Mouse (Mus musculus): ENCODE results near the gene Gsdma3. TPM values are rescaled to one million over a fixed set of nuclear protein-coding genes. Genes with fewer than 3 reads are reported as not detected.

The Gsdma3 gene
- total RNA-seq (2021): under 1 TPM; 0.49 to 0.76 TPM
- long read RNA-seq, experiment 1, partial matches to known transcripts: 0 of 1 reads
- long read RNA-seq, experiment 1, other reads (novel, unspliced or antisense): 1 of 1 reads
- long read RNA-seq, experiment 2: 0 reads

- no peak for DNase-seq (ENCODE audit: low spot score in 2 of 2)
Observed at GRCm38 (mm10) chr11:98625611-98626410, at the start of gene Gsdma3, which contains the start of gene Gm12355. Gene Gsdma3 (plus strand): TSS chr11:98626360. Gene Gm12355 (minus strand): TSS chr11:98625661.

DNA sequence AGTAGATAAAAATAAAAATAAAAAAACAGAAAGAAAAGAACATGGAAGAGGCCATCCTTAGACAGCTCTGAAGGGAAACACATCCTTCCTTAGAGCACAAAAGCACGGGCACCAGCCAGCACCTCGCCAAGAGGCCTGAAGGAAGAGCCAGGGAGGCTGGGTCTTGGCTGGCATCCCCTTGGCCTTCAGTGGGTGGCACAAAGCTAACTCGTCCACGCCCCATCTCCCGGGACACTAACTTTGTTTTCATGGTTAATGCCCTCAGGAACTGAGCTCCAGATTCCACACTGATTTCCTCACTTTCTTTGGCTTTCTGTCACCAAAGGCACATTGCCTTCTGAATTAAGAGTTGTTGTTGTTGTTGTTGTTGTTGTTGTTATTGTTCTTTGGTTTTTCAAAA is 48.4 kb upstream of the Gsdma3 start:
- DNase-seq (ENCODE audit: low spot score in 2 of 2): no peak

- no peak for DNase-seq (ENCODE audit: low spot score in 2 of 2)
Observed at GRCm38 (mm10) chr11:98580301-98581121, 45.6 kb upstream of the Gsdma3 start.

- DNase-seq (ENCODE audit: low spot score in 2 of 2): no peak
Observed at GRCm38 (mm10) chr11:98581286-98582029, 44.7 kb upstream of the Gsdma3 start.

GRCm38 (mm10) chr11:98582030-98582388 is 44.2 kb upstream of the Gsdma3 start:
- no peak for DNase-seq (ENCODE audit: low spot score in 2 of 2)

- no peak for DNase-seq (ENCODE audit: low spot score in 2 of 2)
Observed at GRCm38 (mm10) chr11:98582551-98583264, 43.5 kb upstream of the Gsdma3 start.

- no peak for DNase-seq (ENCODE audit: low spot score in 2 of 2)
Observed at GRCm38 (mm10) chr11:98583265-98583552, 43.0 kb upstream of the Gsdma3 start.

GRCm38 (mm10) chr11:98583571-98583970 is 42.6 kb upstream of the Gsdma3 start:
- no peak for DNase-seq (ENCODE audit: low spot score in 2 of 2)

- DNase-seq (ENCODE audit: low spot score in 2 of 2): no peak
Observed at GRCm38 (mm10) chr11:98584146-98584545, 42.0 kb upstream of the Gsdma3 start.

DNA sequence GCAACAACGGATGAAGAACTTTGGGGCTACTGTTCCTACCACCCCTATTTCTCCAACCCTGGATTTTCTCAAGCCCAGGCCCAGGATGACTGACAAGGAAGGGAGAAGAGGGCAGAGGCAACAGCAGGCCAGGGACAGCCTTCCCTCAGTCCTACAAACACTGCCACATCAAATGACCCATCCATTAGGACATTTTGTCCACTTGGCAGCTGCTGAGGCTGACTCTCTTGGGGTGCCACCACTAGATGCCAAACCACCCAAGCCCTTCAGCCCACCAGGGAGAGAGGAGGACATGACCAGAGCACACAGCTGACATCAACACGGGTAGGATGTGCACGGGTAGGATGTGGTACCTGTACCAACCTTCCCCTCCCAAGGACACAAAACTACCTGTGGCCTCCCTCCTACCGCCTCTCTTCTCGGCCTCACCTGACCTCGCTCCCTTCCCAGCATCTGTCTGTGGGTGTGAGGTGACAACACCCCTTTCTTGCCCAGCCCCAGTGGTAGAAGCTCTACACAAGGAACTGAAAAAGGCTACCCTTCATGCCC is 41.5 kb upstream of the Gsdma3 start:
- no peak for DNase-seq (ENCODE audit: low spot score in 2 of 2)

DNA sequence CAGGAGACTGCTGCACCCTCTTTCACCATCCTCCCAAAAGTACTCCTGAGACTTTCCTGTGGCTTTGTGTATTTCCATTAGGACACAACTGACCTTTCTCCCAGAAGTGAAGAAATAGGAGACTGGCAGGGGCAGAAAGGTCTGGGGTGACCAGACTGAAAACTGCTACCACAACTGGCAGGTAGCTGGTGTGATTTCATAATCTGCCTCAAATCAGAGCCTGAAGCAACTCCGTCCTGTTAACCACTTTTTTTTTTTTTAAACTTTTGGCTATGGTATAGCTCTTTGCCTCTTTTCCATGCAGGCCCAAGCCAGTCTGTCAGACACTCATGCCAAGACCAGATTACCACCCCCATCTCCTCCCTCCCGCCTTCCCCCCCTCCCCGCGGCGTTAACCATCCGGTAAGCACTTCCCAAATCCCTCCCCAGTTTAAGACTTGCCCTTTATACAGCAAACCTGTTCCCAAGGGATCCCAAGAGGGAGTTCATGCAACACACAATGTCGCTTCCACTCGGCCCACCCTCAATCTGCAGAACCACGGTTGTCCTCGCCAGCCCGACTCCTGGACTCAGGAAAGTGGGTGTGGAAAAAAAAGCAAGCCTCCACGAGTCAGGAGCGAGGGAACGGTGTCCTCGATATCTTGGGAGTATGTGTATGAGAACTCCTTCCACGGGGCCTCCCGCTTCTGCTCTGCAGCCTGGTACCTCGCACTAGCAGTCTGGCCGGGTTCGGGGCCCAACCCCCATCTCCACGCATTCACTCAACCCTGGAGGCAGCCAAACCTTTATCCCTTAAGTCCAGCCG is 39.9 kb upstream of the Gsdma3 start:
- DNase-seq (ENCODE audit: low spot score in 2 of 2): peak in 1 of 2 experiments; percentile 25

DNA sequence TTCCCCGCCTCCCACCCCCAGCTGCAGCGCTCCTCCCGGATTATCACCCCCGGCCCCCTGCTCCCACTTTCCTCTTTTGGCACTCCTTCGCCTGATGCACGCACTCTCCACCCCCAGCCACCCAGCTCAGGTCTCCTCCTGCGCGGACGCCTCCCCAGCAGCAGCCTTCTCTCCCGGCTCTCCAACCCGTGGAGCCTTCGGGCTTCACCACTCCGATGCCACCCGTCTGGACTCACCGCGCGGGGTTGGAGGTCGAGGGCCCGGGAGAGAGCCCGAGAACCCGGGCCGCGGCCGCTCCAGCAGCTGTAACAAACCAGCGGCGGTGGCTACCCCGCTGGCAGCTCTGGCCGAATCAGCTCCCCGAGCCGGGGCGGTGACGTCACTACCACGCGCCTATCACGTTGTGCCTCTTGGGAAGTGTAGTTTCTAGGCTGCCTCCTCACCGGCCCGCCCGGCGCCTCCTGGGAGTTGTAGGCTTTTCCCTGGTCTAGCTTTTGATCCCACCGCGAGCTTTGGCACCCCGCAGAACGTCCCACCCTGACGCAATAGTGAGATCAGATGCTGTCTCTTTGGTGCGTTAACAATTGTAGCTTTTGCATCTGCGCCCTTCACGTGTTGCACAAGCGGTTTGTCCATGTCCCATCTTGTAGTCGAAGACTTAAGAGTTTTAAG is 39.1 kb upstream of the Gsdma3 start, which contains the start of gene Ormdl3:
TSS of gene Ormdl3 (minus strand) at position 477 of the 672 bp plus-strand sequence.
- peak; percentile 98 to 100 for DNase-seq (ENCODE audit: low spot score in 2 of 2)

GRCm38 (mm10) chr11:98587684-98588546 is 38.2 kb upstream of the Gsdma3 start:
- DNase-seq (ENCODE audit: low spot score in 2 of 2): peak in 1 of 2 experiments; percentile 60

GRCm38 (mm10) chr11:98588833-98589281 is 37.3 kb upstream of the Gsdma3 start:
- no peak for DNase-seq (ENCODE audit: low spot score in 2 of 2)

GRCm38 (mm10) chr11:98589306-98589705 is 36.9 kb upstream of the Gsdma3 start:
- DNase-seq (ENCODE audit: low spot score in 2 of 2): no peak

DNA sequence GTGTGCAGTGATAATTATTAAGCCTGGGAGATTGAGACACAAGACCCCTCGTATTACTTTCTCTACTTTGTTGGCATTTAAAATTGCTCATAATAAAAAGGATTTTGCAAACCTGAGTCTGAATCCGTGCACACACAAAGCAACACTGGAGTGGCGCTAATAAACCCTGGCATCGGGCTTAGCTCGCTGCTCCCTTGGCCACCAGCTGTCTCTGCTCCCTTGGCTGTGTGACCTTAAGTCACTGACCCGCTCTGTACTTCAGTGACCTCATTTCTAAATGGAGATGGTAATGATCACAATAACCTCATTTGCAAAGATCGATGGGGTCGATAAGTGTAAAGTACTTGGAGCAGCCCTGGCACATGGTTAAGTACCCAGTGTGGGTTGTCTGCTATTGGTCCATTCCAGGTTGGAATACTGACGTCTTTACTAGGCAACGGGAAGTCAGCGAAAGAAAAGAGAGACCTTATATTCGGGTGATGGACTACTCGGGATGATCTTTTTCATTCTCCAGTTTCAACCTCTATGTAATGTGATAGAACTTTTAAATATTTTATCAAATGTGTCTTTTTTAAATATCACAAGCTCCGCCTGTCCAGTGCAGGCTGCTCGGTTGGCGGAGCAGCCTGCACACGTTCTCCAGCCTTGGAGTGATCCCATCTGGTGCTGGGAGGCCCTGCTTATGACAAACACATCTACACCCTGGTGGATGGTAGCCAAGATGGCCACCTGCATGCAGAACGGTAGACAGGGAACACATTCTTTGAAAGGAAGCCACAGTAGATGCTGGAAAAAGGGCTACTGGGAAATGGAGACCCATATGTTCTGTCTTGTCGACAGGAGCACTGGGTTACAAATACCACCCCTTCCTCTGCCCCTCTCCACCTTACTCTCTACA is 35.4 kb upstream of the Gsdma3 start:
- no peak for DNase-seq (ENCODE audit: low spot score in 2 of 2)

DNA sequence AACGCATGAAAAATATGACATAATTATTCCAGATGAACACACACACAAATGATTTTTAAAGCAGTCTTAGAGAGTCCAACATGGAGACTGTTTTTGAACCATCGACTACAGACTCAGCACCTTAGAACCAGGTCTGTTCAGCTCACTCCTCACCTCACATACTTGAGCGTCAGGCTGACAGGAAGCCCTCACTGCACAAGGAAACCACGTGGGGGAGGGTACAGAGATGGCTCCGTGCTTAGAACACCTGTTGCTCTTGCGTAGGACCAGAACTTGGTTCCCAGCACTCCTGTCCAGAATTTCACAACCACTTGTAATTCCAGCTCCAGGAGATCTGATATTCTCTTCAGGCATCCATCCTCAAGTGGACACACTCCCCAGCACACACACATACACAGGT is 31.1 kb upstream of the Gsdma3 start:
- no peak for DNase-seq (ENCODE audit: low spot score in 2 of 2)
